ENCODE assay signal across 9 mouse cellular contexts in genomic region chr10:81134181-81134587, GRCm38 (mm10). TPM values are rescaled to one million over a fixed set of nuclear protein-coding genes. Genes with fewer than 3 reads are reported as not detected.
DNase-seq lines count a peak whose midpoint lies in the region; ATAC-seq and TF ChIP-seq lines count a peak whose summit lies in the region.
"Had no signal": no experiment of that assay in that cellular context is flagged by ENCODE, and none has a peak within 500 bp of the region (broad histone marks: within the 10 kb centered on the region; RNA-seq: fewer than 3 reads in every experiment).

No protein-coding gene starts in this region.

- no peaks in the 10 kb centered on the region for H3K9me3 ChIP-seq in kidney, embryonic 14.5 days (ENCODE audit: control insufficient read depth, low read length)
- no peaks in the 10 kb centered on the region for H3K9me3 ChIP-seq in stomach, postnatal 0 days (ENCODE audit: control insufficient read depth, low read length)
- H3K9me3 ChIP-seq: limb, embryonic 15.5 days had no signal

- H3K4me2 ChIP-seq in kidney, embryonic 14.5 days (replicated peaks; ENCODE audit: low read depth, low read length) = no peak overlapping the region; the same call in 1 of the 2 replicates
- peak overlapping the region; percentile 97 for H3K4me2 ChIP-seq in stomach, postnatal 0 days (replicated peaks; ENCODE audit: low read depth)

- peak overlapping the region; percentile 11; the same call in 1 of the 2 replicates for H3K4me3 ChIP-seq in kidney, embryonic 14.5 days (ENCODE audit: low read length)
- H3K4me3 ChIP-seq in stomach, postnatal 0 days (ENCODE audit: low read depth, low read length) = no peak overlapping the region

- no peak overlapping the region for H3K27ac ChIP-seq in kidney, embryonic 14.5 days (ENCODE audit: low read depth, low read length)
- peak overlapping the region; percentile 99 for H3K27ac ChIP-seq in stomach, postnatal 0 days (replicated peaks)

- ATAC-seq in granulocyte monocyte progenitor cell, adult 5-6 weeks (replicated peaks; ENCODE audit: poor library complexity, severe bottlenecking) = peak; percentile 40
- no peak for ATAC-seq in kidney, embryonic 14.5 days (ENCODE audit: low FRiP score, low TSS enrichment)
- no peak for ATAC-seq in stomach, postnatal 0 days (ENCODE audit: low FRiP score, low TSS enrichment)

- no peak for TF ChIP-seq EP300 in stomach, postnatal 0 days (optimal IDR thresholded peaks at IDR 0.05)

- peaks cover 3% of the 10 kb centered on the region; the same call in 1 of the 2 replicates for H3K27me3 ChIP-seq in kidney, embryonic 14.5 days (ENCODE audit: control insufficient read depth, insufficient read depth, low read length)
- H3K27me3 ChIP-seq in stomach, postnatal 0 days (ENCODE audit: control insufficient read depth, insufficient read depth, low read length) = no peaks in the 10 kb centered on the region

- H3K9ac ChIP-seq in kidney, embryonic 14.5 days (ENCODE audit: low read depth, low read length) = no peak overlapping the region
- H3K9ac ChIP-seq in stomach, postnatal 0 days (ENCODE audit: low read length) = peak overlapping the region; percentile 23; the same call in 1 of the 2 replicates

- H3K36me3 ChIP-seq in kidney, embryonic 14.5 days (ENCODE audit: control insufficient read depth, insufficient read depth, low read length) = no peaks in the 10 kb centered on the region
- no peaks in the 10 kb centered on the region for H3K36me3 ChIP-seq in stomach, postnatal 0 days (ENCODE audit: control insufficient read depth, insufficient read depth, low read length)
- H3K36me3 ChIP-seq: limb, embryonic 15.5 days had no signal

- 2% methylated on average over 16 of the region's 16 CpGs for WGBS in kidney, embryonic 14.5 days
- 7% methylated on average over 15 of the region's 16 CpGs for whole genome bisulfite sequencing in stomach, postnatal 0 days

- peaks cover 24% of the 10 kb centered on the region for H3K4me1 ChIP-seq in kidney, embryonic 14.5 days (ENCODE audit: control insufficient read depth, insufficient read depth, low read length)
- H3K4me1 ChIP-seq in stomach, postnatal 0 days (replicated peaks; ENCODE audit: control insufficient read depth, insufficient read depth) = peaks cover 6% of the 10 kb centered on the region

- peak; percentile 74 for DNase-seq in cerebellum, adult 9-11 months
- DNase-seq in cerebellum, postnatal 10 days = no peak
- peak; percentile 76 for DNase-seq in MEL-GATA-1-ER (ENCODE audit: extremely low read depth, low read depth)
- DNase-seq in lung, postnatal 14 days = peak; percentile 76
- peak; percentile 86 for DNase-seq in stomach, postnatal 0 days (ENCODE audit: low spot score)
- DNase-seq in left cerebral cortex, adult 18-20 months (ENCODE audit: low spot score in 2 of 2) = no peak

- no peak for TF ChIP-seq CTCF in stomach, postnatal 0 days (IDR thresholded peaks at IDR 0.05; ENCODE audit: low read depth)

RNA-seq across cellular contexts. Expression of gene Zbtb7a, which starts 0.8 kb away (rescaled TPM):
- 16.1 and 20.6 TPM in 2 replicates for total RNA-seq in granulocyte monocyte progenitor cell, adult 5-6 weeks (2014; fragmentation: Nextera tagmentation)
- 7.1 and 8.0 TPM in 2 replicates for total RNA-seq in granulocyte monocyte progenitor cell, adult 5-6 weeks (2017)
- 16.1 and 18.1 TPM in 2 replicates for polyA plus RNA-seq in kidney, embryonic 14.5 days (2014; fragmentation: Nextera tagmentation; extraction: Ambion mirVana)
- polyA plus RNA-seq in stomach, postnatal 0 days (2015; fragmentation: Nextera tagmentation; extraction: Ambion mirVana) = 87.5 and 94.1 TPM in 2 replicates
- total RNA-seq in left cerebral cortex, adult 18-20 months (2021) = 100 to 1,000 TPM; 135 to 137 TPM

RNA-seq across cellular contexts. Expression of gene Map2k2, which starts 28.5 kb away (rescaled TPM):
- total RNA-seq in granulocyte monocyte progenitor cell, adult 5-6 weeks (2014; fragmentation: Nextera tagmentation) = 35.0 and 72.7 TPM in 2 replicates
- 46.7 and 50.8 TPM in 2 replicates for total RNA-seq in granulocyte monocyte progenitor cell, adult 5-6 weeks (2017)
- 187 and 208 TPM in 2 replicates for polyA plus RNA-seq in kidney, embryonic 14.5 days (2014; fragmentation: Nextera tagmentation; extraction: Ambion mirVana)
- 135 and 142 TPM in 2 replicates for polyA plus RNA-seq in stomach, postnatal 0 days (2015; fragmentation: Nextera tagmentation; extraction: Ambion mirVana)
- 100 to 1,000 TPM; 133 to 137 TPM for total RNA-seq in left cerebral cortex, adult 18-20 months (2021)

RNA-seq across cellular contexts. Expression of gene Pias4, which starts 33.5 kb away (rescaled TPM):
- total RNA-seq in granulocyte monocyte progenitor cell, adult 5-6 weeks (2014; fragmentation: Nextera tagmentation) = 6.3 and 22.9 TPM in 2 replicates
- total RNA-seq in granulocyte monocyte progenitor cell, adult 5-6 weeks (2017) = 7.8 and 8.1 TPM in 2 replicates
- 45.3 and 48.4 TPM in 2 replicates for polyA plus RNA-seq in kidney, embryonic 14.5 days (2014; fragmentation: Nextera tagmentation; extraction: Ambion mirVana)
- 18.7 and 20.9 TPM in 2 replicates for polyA plus RNA-seq in stomach, postnatal 0 days (2015; fragmentation: Nextera tagmentation; extraction: Ambion mirVana)
- total RNA-seq in left cerebral cortex, adult 18-20 months (2021) = 10 to 100 TPM; 27.8 to 28.8 TPM

RNA-seq across cellular contexts. Expression of gene Creb3l3, which starts 35.5 kb away (rescaled TPM):
- total RNA-seq in granulocyte monocyte progenitor cell, adult 5-6 weeks (2014; fragmentation: Nextera tagmentation) = 0.43 TPM in 1 of 2 replicates, not detected in the other
- 0.86 and 1.3 TPM in 2 replicates for total RNA-seq in granulocyte monocyte progenitor cell, adult 5-6 weeks (2017)
- polyA plus RNA-seq in kidney, embryonic 14.5 days (2014; fragmentation: Nextera tagmentation; extraction: Ambion mirVana) = 0.11 and 0.24 TPM in 2 replicates
- polyA plus RNA-seq in stomach, postnatal 0 days (2015; fragmentation: Nextera tagmentation; extraction: Ambion mirVana) = 9.3 and 10.4 TPM in 2 replicates
- under 1 TPM; 0.35 to 0.67 TPM for total RNA-seq in left cerebral cortex, adult 18-20 months (2021)

RNA-seq across cellular contexts. Expression of gene Eef2, which starts 42.2 kb away (rescaled TPM):
- total RNA-seq in granulocyte monocyte progenitor cell, adult 5-6 weeks (2014; fragmentation: Nextera tagmentation) = 843 and 1,029 TPM in 2 replicates
- 1,504 and 1,576 TPM in 2 replicates for total RNA-seq in granulocyte monocyte progenitor cell, adult 5-6 weeks (2017)
- 465 and 473 TPM in 2 replicates for polyA plus RNA-seq in kidney, embryonic 14.5 days (2014; fragmentation: Nextera tagmentation; extraction: Ambion mirVana)
- polyA plus RNA-seq in stomach, postnatal 0 days (2015; fragmentation: Nextera tagmentation; extraction: Ambion mirVana) = 337 and 380 TPM in 2 replicates
- 100 to 1,000 TPM; 899 to 919 TPM for total RNA-seq in left cerebral cortex, adult 18-20 months (2021)

Comparison
In these comparisons a context has a peak if more than half of its experiments do, and no peak if none do; other contexts are left out.
1. DNase-seq: peak in cerebellum, adult 9-11 months (single experiment), MEL-GATA-1-ER (single experiment), lung, postnatal 14 days (single experiment) and stomach, postnatal 0 days (single experiment); none in cerebellum, postnatal 10 days (0 of 2) and left cerebral cortex, adult 18-20 months (0 of 2).
2. RNA of gene Zbtb7a, which starts 0.8 kb away (total RNA-seq): 135 to 137 TPM in left cerebral cortex, adult 18-20 months; 7.1 to 20.6 TPM in granulocyte monocyte progenitor cell, adult 5-6 weeks; every median in the first group is over 4 times any median in the second.